Mouse (Mus musculus) lung, embryonic 15.5 days (tissue): ENCODE measurements around the gene Dnah14. TPM values are rescaled to one million over a fixed set of nuclear protein-coding genes. Genes with fewer than 3 reads are reported as not detected.

ENCODE experiments used
- ATAC-seq: fragments of 200-750 bp; cut with Nextera tagmentation; 2 replicates; pipeline ENCODE4 v1.8.0; 2017; ENCODE audit warnings: moderate number of reproducible peaks, borderline replicate concordance; ENCODE audit not compliant: low FRiP score, low TSS enrichment; ENCODE audit errors: extremely low read depth
- H3K27ac ChIP-seq: fragments of 300-500 bp; sonication (generic); 2 replicates; pipeline ENCODE4 v1.5.1; 2015; ENCODE audit warnings: moderate library complexity, mild to moderate bottlenecking, inconsistent platforms
- H3K27me3 ChIP-seq: fragments of 300-500 bp; sonication (generic); 2 replicates; pipeline ENCODE4 v1.6.1; 2015; ENCODE audit warnings: inconsistent platforms
- H3K36me3 ChIP-seq: fragments of 300-500 bp; sonication (generic); 2 replicates; pipeline ENCODE4 v1.6.1; 2015; ENCODE audit warnings: inconsistent platforms
- H3K4me1 ChIP-seq: fragments of 300-500 bp; sonication (generic); 2 replicates; pipeline ENCODE4 v1.6.1; 2015; ENCODE audit warnings: inconsistent platforms
- H3K4me2 ChIP-seq: fragments of 300-500 bp; sonication (generic); 2 replicates; pipeline ENCODE4 v1.6.1; 2015; ENCODE audit warnings: inconsistent platforms, mild to moderate bottlenecking, moderate library complexity
- H3K4me3 ChIP-seq: fragments of 300-500 bp; sonication (generic); 2 replicates; pipeline ENCODE4 v1.5.1; 2015; ENCODE audit warnings: mild to moderate bottlenecking, inconsistent platforms
- H3K9ac ChIP-seq: fragments of 300-500 bp; sonication (generic); 2 replicates; pipeline ENCODE4 v1.6.1; 2015; ENCODE audit warnings: inconsistent platforms
- H3K9me3 ChIP-seq: fragments of 300-500 bp; sonication (generic); 2 replicates; pipeline ENCODE4 v1.6.1; 2016; ENCODE audit warnings: inconsistent platforms
- WGBS: fragments of 180-500 bp; shearing (Covaris S2); methylation state at CpG from one replicate; pipeline ENCODE4 v1.1.7; 2015; 5-methylcytosine and 5-hydroxymethylcytosine counted together
- polyA plus RNA-seq: library from polyadenylated mRNA; unstranded; fragments of >200 nt; fragmentation: Nextera tagmentation; extraction: Ambion mirVana; gene quantifications from 2 replicates; pipeline ENCODE4 v1.2.1, GENCODE M21; 2015

Gene Dnah14
- polyA plus RNA-seq, 1 experiment from 2014 or later, result 1.3 TPM

DNA sequence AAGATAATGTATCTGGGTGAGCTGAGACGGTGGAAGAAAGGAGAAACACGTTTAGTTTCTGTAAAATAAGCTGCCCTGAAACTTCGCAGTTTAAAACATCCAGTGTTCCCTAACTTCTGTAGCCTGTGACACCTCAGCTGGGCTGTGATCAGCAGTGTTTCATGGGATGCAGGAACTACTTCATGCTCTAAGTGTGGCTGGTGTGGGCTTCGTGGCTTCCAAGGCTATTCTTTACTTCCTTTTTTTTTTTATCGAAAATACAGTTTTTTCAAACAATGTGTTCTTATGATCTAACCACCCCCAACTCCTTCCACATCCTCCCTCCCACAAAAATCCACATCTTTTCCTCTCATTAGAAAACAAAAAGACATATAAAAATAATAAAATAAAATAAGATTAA lies 20.9 kb upstream of the Dnah14 start:
- Histone ChIP-seq H3K27ac (no peak overlapping the region), H3K9ac (no peak overlapping the region), H3K4me3 (no peak overlapping the region), H3K27me3 (no peaks in the 10 kb centered on the region), H3K9me3 (no peaks in the 10 kb centered on the region), H3K4me1 (0 out of 2 replicates have a peak, but pooled peaks cover 7% of the 10 kb centered on the region), H3K4me2 (no peak overlapping the region), H3K36me3 (no peaks in the 10 kb centered on the region)
- ATAC-seq, result no peak
- 70% methylated on average over 5 of the region's 5 CpGs for WGBS

DNA sequence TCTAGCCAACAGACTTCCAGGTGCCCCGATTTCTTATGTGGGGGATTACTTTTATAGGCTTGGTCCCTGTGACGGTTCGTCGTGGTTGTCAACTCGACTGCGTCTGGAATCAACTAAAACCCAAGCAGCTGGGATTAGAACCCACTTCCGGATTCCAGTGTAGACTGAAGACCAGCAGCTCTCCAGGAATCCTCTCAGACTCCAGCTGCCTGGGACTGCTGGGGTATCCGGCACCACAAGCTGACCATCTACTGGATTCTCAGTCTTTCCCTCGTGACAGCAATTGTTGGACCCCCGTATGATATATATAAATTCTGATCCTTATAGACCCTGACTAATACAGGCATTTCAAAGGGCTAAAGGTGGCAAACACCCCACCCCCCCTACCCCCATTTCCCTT lies 16.7 kb upstream of the Dnah14 start:
- no peaks in the 10 kb centered on the region for H3K9me3 ChIP-seq
- H3K4me1 ChIP-seq, result no peaks in the 10 kb centered on the region
- no peak overlapping the region for H3K4me3 ChIP-seq
- no peak for ATAC-seq
- H3K27ac ChIP-seq, result no peak overlapping the region
- H3K36me3 ChIP-seq, result no peaks in the 10 kb centered on the region
- H3K9ac ChIP-seq, result no peak overlapping the region
- no peak overlapping the region for H3K4me2 ChIP-seq
- WGBS, result 73% methylated on average over 10 of the region's 10 CpGs
- H3K27me3 ChIP-seq, result no peaks in the 10 kb centered on the region

DNA sequence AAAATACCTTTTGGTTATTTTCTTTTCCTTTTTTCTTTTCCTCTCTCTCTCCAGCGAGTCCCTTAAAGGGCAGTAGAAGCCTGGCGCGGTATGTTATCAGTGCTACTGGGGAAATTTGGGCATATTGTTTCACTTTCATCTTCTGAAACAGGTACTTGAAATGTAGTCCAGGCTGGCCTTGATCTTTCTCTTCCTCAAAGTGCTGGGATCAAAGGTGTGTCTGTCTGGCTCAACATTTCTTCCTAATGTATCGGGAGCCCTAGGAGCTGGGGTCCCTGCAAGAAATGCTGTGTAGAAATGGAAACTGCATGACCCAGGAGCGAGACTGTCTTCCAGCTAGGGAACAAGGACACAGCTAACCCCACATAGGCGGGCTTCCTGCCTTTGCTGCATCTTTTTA lies 16.0 kb upstream of the Dnah14 start:
- WGBS, result 73% methylated on average over 6 of the region's 6 CpGs
- H3K4me1 ChIP-seq, result no peaks in the 10 kb centered on the region

DNA sequence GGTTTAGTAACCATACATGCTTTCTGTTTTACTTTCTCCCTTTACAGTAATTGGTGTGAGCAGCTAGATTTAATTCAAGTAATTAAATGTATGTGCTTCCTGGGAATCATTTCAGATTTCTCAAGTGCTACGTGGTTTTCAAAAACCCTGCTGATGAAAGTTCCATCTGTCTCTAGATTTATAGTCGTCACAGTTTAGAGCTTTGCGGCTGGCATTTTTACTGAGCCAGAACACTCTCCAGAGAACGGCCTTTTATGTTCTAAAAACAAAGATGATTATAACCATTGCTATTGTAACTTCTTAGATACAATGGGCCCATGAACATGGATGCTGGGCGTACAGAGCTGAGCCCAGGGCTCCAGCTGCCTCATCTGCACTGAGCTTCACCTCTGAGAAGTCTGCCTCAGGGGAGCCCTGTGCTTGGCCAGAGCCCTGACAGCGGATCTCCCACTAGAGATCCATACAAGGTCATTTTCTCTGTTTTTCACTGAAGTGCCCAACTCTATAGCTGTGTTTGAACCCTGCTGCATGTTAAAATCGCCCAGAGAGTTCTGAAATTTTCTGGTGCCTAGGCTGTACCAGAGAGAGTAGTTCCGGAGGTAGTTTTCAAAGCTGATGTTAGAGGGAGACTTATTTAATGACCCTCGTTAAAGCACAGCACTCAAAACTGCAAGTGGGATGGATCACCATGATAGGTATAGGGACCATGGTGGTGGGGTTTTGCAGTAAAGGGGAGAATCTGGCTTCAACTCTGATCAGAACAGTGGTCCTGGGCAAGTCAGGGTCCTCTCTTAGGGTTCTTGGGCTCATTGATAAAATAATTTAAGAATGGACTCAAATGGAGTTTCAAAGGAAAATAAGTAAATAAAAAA lies 15.2 kb upstream of the Dnah14 start:
- WGBS, result 64% methylated on average over 9 of the region's 9 CpGs
- H3K4me1 ChIP-seq, result no peaks in the 10 kb centered on the region
- H3K9ac ChIP-seq, result no peak overlapping the region
- H3K4me3 ChIP-seq, result no peak overlapping the region
- no peaks in the 10 kb centered on the region for H3K27me3 ChIP-seq
- no peaks in the 10 kb centered on the region for H3K36me3 ChIP-seq
- H3K9me3 ChIP-seq, result no peaks in the 10 kb centered on the region
- ATAC-seq, result no peak
- H3K4me2 ChIP-seq, result no peak overlapping the region
- H3K27ac ChIP-seq, result no peak overlapping the region

More for the DNA sequence above, 16.0 kb upstream of the Dnah14 start:
- H3K27ac ChIP-seq, result no peak overlapping the region
- no peaks in the 10 kb centered on the region for H3K27me3 ChIP-seq
- H3K4me2 ChIP-seq, result no peak overlapping the region
- H3K36me3 ChIP-seq, result no peaks in the 10 kb centered on the region
- ATAC-seq, result no peak
- H3K9me3 ChIP-seq, result no peaks in the 10 kb centered on the region
- no peak overlapping the region for H3K4me3 ChIP-seq
- no peak overlapping the region for H3K9ac ChIP-seq

DNA sequence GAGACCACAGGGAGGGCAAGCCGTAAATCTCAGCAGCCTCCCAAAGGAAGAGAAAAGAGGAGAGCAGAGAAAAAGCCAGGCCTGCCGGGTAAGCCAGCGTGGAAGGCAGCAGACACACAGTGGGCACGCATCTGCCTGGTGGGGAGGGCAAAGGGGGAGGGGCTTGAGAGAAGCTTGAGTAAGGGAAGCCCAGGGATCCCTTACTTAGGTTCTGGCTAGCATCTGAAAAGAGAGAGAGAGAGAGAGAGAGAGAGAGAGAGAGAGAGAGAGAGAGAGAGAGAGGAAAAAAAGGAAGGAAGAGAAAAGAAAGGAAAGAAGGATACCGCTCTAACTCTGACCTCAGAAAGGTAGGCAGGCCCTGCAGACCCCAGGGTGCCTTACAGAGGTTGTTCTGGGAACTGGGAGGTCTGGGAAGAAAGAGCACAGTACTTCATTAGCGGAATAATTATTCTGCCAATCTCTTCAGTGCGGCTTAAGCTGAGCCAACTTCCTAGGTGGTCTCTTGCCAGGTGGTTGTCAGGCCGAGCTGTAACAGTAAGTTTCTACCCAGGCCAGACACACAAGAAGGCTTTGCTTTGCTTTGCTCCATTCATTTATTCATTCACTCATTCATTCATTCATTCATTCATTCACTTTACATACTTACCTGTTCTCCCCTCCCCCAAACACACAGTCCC lies 14.5 kb upstream of the Dnah14 start:
- H3K9ac ChIP-seq, result no peak overlapping the region
- H3K36me3 ChIP-seq, result no peaks in the 10 kb centered on the region
- WGBS, result 48% methylated on average over 8 of the region's 8 CpGs
- H3K4me3 ChIP-seq, result no peak overlapping the region
- no peaks in the 10 kb centered on the region for H3K4me1 ChIP-seq
- ATAC-seq, result no peak
- no peak overlapping the region for H3K27ac ChIP-seq
- no peaks in the 10 kb centered on the region for H3K9me3 ChIP-seq
- no peaks in the 10 kb centered on the region for H3K27me3 ChIP-seq
- no peak overlapping the region for H3K4me2 ChIP-seq

DNA sequence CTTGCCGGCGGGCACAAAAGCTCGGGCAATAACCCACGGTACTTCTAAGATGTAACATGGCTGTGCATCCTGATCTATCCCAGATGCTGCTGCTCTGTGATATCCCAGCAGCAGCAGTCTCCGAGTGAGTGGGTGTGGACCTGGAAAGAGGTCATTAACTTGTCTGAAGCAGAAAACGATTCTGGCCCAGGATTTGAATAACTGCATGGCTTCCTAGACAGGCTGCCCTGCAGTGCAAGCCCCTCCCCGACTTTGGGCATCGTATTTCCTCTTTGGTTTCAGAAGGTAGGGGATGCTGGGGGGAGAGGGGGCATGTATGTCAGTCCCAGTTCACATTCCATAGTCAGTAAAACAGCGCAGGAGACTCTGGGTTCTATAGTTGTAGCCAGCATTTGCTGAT lies 6.9 kb upstream of the Dnah14 start:
- Histone ChIP-seq H3K4me1 (no peaks in the 10 kb centered on the region), H3K4me2 (no peak overlapping the region), H3K27me3 (no peaks in the 10 kb centered on the region), H3K27ac (no peak overlapping the region), H3K9ac (no peak overlapping the region), H3K4me3 (no peak overlapping the region), H3K36me3 (no peaks in the 10 kb centered on the region), H3K9me3 (no peaks in the 10 kb centered on the region)
- ATAC-seq, result no peak
- 68% methylated on average over 9 of the region's 9 CpGs for WGBS

DNA sequence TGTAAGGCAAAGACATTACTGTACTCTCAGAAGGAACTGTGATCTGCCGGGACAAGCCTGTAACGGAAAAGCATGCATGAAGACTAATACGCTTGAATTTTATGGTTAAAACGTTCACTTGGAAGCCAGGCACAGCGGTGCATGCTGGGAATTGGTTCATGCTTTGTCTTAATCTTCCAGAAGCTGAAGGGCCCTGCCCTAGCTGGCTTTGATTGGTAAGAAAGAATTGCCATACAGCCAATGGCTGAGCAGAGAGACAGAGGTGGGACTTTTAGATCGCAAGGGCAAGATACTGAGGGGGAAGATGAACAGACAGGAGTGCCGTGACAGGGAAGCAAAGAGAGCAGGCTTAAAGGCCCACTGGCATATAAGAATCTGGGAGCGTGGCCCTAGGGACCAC lies 6.8 kb downstream of the Dnah14 start:
- no peak for ATAC-seq
- H3K27ac ChIP-seq, result no peak overlapping the region
- H3K4me2 ChIP-seq, result no peak overlapping the region
- no peaks in the 10 kb centered on the region for H3K27me3 ChIP-seq
- H3K4me3 ChIP-seq, result no peak overlapping the region
- H3K9me3 ChIP-seq, result no peaks in the 10 kb centered on the region
- 59% methylated on average over 8 of the region's 8 CpGs for WGBS
- no peaks in the 10 kb centered on the region for H3K36me3 ChIP-seq
- no peak overlapping the region for H3K9ac ChIP-seq
- no peaks in the 10 kb centered on the region for H3K4me1 ChIP-seq

DNA sequence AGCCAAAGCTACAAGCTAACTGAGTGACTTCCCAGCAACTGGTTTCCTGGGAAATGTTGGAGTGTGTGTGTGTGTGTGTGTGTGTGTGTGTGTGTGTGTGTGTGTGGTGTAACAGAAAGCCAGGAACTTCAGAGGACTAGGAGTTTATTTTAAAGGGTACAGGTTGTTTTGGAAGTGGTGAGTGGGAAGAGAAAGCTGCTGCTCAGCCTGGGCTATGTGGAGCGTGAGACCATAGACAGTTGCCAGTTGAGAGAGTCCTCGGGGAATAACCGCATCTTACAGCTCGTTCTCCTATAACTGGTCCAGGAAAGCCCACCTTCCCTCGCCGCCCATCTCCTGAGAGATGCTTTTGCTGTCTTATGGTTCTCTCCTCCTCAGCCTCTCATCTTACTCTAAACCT lies 12.8 kb downstream of the Dnah14 start:
- H3K36me3 ChIP-seq, result no peaks in the 10 kb centered on the region
- no peak overlapping the region for H3K9ac ChIP-seq
- H3K27me3 ChIP-seq, result no peaks in the 10 kb centered on the region
- no peak overlapping the region for H3K27ac ChIP-seq
- H3K9me3 ChIP-seq, result no peaks in the 10 kb centered on the region
- WGBS, result 71% methylated on average over 6 of the region's 6 CpGs
- no peak overlapping the region for H3K4me3 ChIP-seq
- H3K4me2 ChIP-seq, result no peak overlapping the region
- no peaks in the 10 kb centered on the region for H3K4me1 ChIP-seq
- ATAC-seq, result no peak

DNA sequence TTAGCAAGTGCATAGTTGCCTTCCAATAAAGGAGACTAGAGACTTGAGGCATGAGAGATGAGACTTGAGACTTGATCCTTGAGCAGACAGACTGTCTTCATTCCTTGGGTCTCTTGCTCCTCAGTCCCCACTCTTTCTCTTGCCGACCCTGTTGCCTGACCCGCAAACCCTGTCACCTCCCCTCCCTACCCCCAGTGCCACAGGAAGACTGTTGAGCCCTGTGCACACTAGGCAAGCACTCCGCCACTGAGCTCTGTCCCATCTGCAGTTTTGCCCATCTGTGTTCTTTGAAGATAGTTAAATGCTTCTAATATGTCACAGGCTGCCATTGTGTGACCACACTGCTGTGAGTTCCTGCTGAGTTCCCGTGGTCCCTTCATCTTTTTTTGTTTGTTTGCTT lies 23.0 kb downstream of the Dnah14 start:
- H3K27ac ChIP-seq, result no peak overlapping the region
- no peaks in the 10 kb centered on the region for H3K9me3 ChIP-seq
- 38% methylated on average over 4 of the region's 4 CpGs for WGBS
- H3K36me3 ChIP-seq, result no peaks in the 10 kb centered on the region
- H3K4me1 ChIP-seq, result no peaks in the 10 kb centered on the region
- no peaks in the 10 kb centered on the region for H3K27me3 ChIP-seq
- H3K9ac ChIP-seq, result no peak overlapping the region
- no peak overlapping the region for H3K4me2 ChIP-seq
- ATAC-seq, result no peak
- H3K4me3 ChIP-seq, result no peak overlapping the region

DNA sequence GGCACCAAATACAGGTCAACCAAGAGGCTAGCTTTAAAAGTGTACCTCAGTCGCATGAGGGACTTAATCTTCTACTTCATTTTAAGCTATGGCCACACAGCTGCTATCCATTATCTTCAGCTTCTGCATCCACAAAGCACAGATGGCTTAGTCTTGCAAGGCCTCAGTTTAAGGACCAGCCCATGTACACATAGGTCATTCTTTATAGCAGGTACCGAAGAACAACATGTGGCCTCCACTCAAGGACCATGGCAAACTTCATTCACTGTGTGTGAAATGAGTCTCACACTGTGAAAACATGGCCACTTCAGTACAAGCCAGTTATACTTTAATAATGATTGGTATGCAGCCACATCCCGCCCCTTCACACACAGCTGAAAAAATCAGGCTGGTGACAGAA lies 34.8 kb downstream of the Dnah14 start:
- ATAC-seq, result no peak
- H3K4me2 ChIP-seq, result no peak overlapping the region
- WGBS, result 39% methylated on average over 3 of the region's 3 CpGs

DNA sequence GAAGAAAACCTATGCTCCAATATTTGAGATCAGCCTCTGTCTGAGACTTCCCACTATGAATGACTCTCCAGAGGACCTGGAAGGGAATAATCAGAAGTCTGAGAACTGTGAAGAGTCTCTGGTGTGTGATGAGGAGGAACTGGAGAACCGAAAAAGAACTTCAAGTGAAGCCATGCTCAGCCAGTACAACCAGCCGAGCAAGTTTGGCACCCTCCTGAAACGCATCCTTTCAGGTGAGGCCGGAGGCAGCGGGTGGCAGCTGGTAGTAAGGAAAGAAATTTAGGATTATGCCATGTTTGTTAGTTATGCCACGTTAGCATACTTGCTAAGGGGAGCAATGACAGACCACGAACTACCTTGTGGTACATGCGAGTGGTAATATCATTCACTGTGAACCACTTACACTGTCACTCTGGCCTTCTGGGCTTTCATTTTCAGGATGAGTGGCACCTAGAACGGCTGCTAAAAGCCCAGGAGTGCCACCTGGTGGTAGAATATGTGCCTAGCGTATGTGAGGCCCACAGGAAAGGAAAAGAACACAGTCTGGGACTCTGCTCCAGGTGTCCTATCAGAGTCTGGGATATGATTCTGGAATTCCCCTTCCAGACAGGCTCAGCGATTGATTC lies 39.6 kb downstream of the Dnah14 start:
- Histone ChIP-seq H3K36me3 (no peaks in the 10 kb centered on the region), H3K4me1 (peaks cover 6% of the 10 kb centered on the region), H3K9me3 (no peaks in the 10 kb centered on the region), H3K9ac (no peak overlapping the region), H3K4me3 (peak overlapping the region; percentile 16; the same call in 1 of the 2 replicates), H3K27ac (no peak overlapping the region), H3K4me2 (no peak overlapping the region), H3K27me3 (no peaks in the 10 kb centered on the region)
- 41% methylated on average over 11 of the region's 11 CpGs for WGBS
- ATAC-seq, result no peak

More for the DNA sequence above, 34.8 kb downstream of the Dnah14 start:
- H3K4me3 ChIP-seq, result no peak overlapping the region
- H3K9me3 ChIP-seq, result no peaks in the 10 kb centered on the region
- H3K9ac ChIP-seq, result no peak overlapping the region
- peaks cover 10% of the 10 kb centered on the region for H3K4me1 ChIP-seq
- no peaks in the 10 kb centered on the region for H3K36me3 ChIP-seq
- no peaks in the 10 kb centered on the region for H3K27me3 ChIP-seq
- H3K27ac ChIP-seq, result no peak overlapping the region

DNA sequence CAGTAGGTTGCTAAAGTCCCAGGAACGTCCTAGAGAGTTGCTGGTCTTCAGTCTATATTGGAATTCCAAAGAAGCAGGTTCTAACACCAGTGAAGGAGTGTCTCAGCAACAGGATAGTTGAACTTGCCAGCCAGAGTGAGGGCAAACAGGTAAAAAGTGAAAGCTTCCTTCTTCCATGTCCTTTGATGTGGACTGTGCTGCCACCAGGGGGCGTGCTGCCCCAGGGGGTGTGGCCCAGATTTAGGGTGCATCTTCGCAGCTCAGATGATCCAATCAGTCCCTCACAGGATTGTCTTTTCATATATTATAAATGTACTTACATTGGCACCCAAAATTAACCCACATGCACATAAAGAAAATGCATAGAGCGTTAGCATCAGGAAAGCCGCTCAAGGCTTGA lies 41.0 kb downstream of the Dnah14 start:
- Histone ChIP-seq H3K27me3 (no peaks in the 10 kb centered on the region), H3K4me2 (no peak overlapping the region), H3K4me1 (no peaks in the 10 kb centered on the region), H3K27ac (no peak overlapping the region), H3K9me3 (no peaks in the 10 kb centered on the region), H3K4me3 (no peak overlapping the region), H3K9ac (no peak overlapping the region), H3K36me3 (no peaks in the 10 kb centered on the region)
- WGBS, result 51% methylated on average over 5 of the region's 5 CpGs
- no peak for ATAC-seq
